Mouse (Mus musculus): ENCODE data around the gene Ranbp9.

Gene Ranbp9

DNA sequence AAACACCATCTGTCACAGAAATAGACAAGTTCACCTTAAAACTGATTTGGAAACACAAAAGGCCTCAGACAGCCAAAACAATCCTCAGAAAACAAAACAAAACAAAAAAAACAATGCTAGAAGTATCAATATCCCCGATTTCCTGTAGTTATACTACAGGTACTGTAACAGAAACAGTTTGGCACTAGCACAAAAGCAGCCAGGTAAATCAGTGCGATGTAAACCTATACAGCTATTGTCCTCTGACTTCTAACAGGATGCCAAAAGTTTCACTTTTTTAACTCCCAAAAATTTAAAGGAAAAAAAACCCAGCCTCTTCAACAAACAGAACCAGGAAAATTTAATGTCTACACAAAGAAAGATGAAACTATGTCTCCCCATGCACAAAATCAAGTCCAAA lies 28.9 kb downstream of the Ranbp9 start:
- DNase-seq (ENCODE audit: low spot score) = no peak

DNA sequence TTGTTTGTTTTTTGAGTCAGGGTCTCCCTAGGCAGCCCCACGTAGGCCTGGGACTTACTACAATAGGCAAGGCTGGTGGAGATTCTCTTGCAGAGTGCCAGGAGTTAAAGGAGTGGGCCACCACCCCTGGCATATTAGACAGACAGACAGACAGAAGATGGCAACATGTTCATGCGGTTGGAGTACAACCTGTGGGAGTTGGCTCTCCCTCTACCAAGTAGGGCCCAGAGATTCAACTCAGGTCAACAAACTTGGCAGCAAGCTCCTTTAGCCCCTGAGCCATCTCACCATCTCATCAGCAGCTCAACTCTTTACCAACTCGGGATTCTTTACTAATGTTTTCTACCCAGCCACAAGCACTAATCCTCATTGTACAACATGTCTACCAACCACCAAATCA lies 30.4 kb downstream of the Ranbp9 start:
- DNase-seq (ENCODE audit: low spot score) = no peak

DNA sequence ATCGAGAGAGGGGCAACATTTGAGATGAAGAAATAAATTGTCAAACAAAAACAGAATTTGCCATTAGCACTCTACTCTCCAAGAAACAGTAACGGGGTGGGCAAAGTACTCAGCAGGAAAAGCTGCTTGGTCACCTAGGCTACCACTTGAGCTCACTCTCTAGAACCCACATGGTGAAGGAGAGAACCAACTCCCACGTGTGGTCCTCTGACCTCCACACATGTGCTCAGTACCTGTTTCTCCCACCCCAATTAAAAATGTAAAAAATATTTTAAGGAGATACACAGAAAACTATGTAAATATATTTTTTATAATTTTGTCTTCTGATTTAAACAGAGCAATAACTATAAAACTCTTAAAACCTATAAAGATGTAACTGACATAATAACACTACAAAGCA lies 33.4 kb downstream of the Ranbp9 start:
- no peak for DNase-seq (ENCODE audit: low spot score)

DNA sequence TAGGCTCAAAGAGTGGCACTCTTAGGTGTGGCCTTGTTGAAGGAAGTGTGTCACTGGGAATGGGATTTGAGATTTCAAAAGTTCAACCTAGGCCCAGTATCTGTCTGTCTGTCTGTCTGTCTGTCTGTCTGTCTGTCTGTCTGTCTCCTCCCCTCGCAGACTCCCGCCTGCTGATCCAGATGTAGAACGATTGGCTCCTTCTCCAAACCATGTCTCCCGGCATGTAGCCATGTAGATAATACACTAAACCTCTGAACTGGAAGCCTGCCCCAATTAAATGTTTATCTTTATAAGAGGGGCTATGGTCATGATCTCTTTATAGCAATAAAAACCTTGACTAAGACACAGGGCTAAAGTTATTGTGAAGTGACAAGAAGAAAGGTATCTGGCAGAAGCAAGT lies 35.3 kb downstream of the Ranbp9 start:
- DNase-seq (ENCODE audit: low spot score) = no peak

DNA sequence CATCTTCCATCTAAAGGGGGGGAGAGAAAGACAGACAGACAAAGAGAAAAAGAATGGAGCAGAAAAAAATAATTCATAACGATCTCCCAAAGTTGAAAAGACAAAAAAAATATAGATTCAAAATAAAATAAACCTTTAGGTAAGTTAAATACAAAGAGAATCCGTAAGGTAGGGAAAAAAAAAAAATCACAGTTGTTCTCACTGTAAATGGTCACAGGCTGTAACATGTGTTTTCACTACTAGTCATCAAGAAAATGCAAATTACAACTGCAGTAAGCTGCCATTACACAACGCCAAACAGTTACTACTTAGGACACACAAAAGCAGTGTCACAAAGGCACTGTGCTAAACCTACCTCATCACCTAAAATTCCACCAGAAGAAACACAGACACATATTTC lies 36.4 kb downstream of the Ranbp9 start:
- no peak for DNase-seq (ENCODE audit: low spot score)

DNA sequence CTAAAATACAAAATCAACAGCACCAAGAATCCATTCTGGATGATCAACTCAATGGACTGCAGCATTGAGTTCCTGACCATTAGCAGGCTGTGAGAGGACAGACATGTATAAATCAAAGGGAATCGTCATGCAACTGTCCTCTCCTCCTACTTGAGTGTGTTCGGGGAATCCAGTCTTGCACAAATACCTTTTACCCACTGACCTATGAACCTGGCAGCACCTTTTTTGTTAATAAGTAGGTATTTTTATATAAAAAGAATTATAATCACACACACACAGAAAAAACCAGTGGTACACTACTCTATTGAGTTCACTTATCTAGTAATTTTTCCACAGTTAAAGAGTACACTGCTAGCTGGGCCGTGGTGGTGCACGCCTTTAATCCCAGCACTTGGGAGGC lies 37.4 kb downstream of the Ranbp9 start:
- DNase-seq (ENCODE audit: low spot score) = no peak

DNA sequence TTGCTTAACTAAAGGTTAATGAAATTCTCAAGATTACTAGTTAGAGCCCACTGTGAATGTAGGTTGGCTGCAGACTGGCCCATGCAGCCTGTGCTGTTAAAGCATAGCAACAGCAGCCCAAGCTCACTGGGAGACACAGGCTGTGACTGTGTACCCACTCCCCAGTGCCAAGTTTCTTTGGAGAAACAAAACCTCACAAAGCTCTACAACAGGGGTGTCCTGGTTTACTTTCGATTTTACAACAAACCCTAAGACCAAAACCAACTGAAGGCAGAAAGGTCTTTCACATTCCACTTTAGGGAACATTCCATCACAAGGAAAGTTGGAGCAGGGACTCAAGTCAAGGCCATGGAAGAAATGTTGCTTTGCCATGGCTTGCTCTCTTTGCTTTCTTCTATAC lies 38.5 kb downstream of the Ranbp9 start:
- no peak for DNase-seq (ENCODE audit: low spot score)

DNA sequence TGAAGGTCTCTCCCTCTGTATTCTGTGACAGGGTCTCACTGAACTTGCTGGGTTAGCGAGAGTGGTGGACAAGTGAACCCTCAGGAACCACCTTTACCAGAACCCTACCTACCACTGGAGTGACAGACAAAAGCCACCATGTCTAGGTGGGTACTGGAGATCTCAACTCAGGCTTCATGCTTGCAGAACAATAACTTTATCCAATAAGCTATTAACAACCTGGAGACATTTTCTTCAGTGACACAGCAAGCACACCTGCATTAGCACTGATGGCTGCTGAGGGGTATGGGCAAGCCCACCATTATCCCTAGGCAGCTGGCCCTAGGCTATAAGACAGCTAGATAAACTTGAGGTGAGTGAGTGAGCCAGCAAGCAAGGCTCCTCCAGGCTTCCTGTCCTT lies 40.7 kb downstream of the Ranbp9 start:
- no peak for DNase-seq (ENCODE audit: low spot score)

DNA sequence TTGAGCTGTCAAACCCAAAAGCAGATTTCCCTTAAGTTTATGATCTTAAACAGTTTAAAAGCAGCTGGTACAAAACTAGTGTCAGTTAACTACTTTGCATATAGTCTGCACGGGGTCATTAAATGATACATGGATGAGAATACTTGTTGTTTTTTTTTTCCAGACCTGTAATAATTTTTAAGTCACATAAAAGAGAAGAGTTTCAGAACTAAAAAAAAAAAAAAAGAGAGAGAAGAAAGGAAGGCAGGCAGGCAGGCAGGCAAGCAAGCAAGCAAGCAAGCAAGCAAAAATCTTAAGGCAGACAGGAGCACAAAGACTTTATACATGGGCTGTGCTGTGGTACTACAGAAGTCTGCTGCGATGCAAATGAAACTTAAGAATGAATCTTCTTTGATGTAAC lies 47.7 kb downstream of the Ranbp9 start:
- no peak for DNase-seq (ENCODE audit: low spot score)

DNA sequence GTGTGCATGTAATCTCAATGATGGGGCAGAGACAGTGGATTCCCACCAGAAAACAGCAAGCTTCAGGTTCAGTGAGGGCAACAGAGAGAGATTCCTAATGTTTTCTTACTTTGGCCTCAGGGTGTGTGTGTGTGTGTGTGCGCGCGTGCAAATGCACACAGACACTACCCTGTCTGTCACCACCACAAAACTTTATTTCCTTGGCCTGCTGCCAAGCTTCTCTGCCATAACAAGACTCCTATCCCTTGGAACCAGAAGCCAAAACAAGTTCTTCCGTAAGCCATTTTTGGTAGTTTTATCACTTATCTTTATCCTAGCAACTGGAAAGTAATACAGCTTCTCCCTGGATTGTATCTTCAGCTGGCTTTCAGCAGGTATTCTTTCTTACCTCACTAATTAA lies 52.6 kb downstream of the Ranbp9 start:
- no peak for DNase-seq (ENCODE audit: low spot score)

DNA sequence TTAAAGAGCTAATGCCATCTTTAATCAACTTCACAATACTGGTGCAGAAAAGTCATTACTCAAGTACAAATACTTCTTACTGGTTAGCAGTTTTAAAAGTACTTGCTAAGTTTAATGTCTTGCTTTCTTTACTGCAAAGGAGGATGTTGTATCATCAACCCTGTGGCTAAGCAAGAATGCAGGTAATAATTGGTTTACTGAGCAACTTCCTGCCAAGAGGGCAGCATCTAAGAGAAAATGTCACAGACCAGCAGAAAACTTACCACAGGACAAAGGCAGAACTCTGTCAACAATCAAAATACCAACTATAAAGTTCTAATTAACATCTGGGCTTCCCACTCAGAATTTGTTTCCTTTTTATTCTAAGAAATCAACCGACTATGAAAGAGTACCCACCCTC lies 65.8 kb downstream of the Ranbp9 start:
- DNase-seq (ENCODE audit: low spot score) = no peak

DNA sequence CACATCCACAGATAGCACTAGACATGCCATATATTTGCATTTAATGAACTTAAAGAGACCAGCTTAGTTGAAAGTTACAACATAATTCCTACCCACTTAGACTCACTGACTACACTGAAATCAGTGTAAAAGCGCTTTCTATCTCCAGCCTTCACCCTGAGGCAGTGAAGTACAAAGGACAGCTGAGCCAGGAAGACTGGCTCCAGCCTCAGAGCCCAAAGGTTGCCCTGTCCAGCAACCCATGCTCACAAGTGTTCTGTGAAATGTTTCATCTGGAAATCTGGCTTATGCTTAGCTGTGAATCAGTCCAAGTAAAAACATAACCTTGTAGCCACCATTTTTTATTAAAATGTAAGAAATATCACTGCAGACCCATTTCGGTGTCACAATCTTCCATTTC lies 67.5 kb downstream of the Ranbp9 start:
- DNase-seq (ENCODE audit: low spot score) = no peak

DNA sequence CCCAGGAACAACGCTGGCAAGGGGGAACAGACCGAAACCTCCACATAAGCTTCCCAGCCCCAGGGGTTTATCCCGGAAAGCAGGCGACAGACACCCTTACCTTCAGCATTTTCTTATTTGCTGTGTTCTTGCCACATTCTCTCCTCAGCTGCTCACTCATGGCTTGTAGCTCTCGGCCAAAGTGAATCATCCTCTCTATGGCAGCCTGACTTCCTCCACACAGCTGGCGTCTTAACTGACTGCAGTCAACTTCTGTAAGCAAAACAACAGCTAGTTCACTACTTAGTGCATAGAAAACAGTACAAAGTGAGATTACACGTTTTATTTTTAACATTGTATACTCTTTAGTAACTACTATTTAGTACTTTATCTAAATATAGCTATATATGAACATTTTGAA lies 68.8 kb downstream of the Ranbp9 start:
- no peak for DNase-seq (ENCODE audit: low spot score)

DNA sequence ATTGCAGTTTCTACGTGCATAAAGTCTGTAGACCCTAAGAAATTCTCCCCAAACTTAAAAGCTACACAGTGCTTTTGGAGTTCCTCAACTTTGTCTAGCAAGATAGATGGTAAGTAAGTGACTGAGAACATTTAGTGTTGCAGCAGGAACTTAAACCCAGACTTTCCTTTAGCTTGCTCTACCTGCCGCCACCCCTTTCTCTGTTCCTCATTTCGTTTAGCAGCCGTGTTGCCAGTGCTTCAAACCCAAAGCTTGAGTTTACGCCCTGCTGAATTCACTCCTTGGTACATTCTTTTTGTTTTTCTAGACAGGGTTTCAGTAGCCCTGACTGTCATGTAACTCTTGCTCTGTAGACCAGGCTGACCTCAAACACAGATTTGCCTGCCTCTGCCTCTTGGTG lies 81.5 kb downstream of the Ranbp9 start:
- no peak for DNase-seq (ENCODE audit: low spot score)

DNA sequence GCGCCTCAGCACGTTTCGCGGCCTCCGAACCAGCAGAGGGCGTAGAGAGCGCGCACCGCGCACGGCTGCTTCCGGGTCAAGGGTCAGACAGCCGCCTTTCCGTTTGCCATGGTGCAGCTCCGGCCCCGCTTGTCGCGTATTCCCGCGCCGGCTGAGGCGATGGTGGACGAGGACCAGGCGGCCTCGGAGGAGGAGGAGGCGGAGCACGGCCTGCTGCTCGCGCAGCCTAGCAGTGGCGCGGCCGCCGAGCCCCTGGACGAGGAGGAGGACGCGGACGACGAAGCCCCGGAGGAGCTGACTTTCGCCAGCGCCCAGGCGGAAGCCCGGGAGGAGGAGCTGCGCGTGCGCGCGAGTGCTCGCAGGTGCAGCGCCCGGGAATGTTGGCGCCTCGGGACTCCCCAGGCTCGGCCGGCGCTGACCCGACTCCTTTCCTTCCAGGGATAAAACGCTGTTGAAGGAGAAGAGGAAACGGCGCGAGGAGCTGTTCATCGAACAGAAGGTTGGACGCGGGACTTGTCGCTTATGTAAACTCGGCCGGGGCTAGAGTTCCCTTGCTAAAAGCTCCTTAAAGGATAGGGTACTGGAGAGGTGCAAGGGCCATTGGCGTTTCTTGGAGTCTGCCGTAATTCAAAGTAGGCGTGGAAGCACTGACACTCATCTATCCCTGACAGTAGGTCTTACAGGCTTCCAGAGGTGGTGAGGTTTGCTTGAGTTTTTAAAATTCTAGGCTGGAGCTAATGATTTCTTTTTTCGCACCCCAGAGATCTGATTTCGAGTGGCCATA lies 82.6 kb downstream of the Ranbp9 start, which contains the start of gene Nol7:
Gene Nol7 (plus strand): TSS at position 94 of the 784 bp plus-strand sequence.
- peak; percentile 95 for DNase-seq (ENCODE audit: low spot score)

DNA sequence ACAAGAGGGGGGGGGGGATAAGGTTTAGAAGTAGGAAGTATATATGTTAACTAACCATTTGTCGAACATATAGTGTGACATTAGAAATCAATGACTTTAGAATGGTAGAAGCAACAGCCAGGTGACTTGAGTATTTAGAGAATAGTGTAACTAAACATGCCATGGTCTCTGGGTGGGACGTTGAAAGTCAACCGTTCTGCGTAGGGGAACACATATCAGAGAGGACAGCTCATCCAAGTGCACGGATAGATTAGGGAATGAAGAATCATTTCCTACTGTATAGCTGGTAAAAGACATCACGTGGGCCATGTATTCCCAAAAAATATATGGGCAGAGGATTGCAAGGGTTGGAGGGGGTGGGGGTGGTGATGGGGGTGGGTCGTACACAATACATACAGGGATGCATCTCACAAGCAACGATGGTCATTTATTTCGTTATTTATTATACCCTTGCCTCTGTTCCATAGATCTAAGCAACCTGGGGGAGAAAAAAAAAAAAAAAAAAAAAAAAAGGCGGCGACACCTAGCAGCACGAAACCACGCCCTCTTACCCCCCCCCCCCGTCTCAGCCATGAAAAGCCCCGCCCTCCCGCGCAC lies 83.3 kb downstream of the Ranbp9 start:
- DNase-seq (ENCODE audit: low spot score) = no peak

DNA sequence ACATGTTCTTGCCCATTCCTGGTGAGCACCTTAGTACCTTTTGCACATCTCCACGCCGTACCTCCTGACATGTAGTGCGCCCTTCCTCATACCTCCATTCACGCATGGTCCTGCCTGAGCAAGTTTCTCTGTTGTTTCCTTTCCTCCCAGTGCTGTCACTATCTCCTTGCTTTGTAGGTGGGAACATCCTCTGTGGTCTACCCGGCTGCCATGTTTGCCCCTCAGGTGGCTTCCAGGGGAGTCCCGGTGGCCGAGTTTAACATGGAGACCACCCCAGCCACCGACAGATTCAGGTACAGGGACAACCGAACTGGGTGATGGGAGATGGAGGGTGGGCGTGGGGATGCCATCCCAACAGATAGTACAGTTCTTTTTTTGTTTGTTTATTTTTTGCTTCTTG lies 95.8 kb downstream of the Ranbp9 start:
- DNase-seq (ENCODE audit: low spot score) = no peak

DNA sequence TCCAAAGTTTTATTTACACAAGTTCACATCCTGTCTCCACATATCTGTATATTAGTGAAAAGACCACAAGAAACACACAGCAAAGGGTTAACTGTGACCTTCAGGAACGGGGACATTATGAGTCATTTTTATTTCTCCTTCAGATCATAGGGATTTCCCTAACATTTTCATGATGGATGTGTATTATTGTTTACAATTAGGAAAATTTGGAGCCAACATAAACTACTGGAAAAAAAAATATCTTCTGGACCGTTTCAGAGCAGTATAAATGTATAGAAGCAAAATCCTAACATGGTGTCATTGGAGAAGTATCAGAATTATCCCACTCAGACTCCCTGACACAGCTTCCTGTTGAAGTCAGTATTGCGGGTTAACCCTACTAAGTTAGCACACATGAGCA lies 101.1 kb downstream of the Ranbp9 start:
- DNase-seq (ENCODE audit: low spot score) = no peak

DNA sequence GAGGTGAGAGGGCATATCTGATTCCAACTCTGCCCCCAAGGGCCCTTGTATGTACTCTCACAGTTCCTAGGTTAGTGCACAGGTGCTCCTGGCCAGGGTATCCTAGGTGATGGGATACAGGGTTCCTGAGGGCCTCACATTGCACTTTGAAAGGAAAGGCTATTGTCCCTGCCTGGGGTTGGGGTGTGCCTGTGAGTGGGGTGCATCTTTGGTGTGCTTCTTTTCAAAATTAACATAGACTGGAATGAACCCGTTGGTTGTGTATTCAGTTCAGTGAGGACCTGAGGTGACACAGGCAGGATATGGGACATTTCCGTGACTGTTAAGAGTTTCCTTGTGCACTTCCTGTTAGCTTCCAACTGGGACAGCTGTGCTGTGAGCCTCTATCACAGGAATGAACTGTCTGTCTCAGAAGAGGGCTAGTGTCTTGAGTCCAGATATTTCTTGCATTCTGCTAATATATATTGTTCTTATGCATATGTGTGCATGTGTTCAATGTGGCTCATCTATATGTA lies 106.1 kb downstream of the Ranbp9 start:
- DNase-seq (ENCODE audit: low spot score) = no peak

DNA sequence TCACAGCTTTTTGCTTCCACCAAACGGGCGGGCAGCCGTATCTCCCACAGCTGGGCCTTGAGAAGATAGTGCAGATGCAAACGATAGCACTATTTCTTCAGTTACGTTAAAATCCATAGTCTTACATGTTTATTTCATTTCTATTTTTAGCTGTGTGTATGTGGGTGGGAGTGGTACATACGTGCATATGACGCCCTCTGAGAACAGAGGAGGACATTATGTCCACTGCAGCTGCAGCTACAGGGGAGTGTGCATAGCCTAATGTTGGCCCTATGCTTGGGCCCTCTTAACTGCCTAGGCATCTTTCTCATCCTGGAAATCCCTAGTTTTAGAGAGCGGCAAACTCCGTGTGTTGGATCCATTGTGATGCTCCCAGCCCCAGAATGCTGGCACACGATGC lies 106.9 kb downstream of the Ranbp9 start:
- DNase-seq (ENCODE audit: low spot score) = no peak

DNA sequence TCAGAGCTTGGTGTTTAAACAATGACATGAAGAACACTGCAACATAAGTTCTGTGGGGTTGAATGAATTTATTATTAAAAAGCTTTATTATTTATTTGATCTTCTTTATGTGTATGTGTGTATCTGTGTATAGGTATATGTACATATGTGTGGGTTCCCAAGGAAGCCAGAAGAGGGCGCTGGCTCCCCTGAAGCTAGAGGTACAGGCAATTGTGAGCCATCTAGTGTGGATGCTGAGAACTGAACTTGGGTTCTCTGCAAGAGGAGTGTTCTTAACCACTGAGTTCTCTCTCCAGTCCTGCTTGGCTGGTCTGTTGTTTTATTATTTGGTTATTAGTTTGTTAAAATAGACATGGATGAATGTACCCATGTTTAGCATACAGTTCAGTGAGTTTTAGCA lies 108.2 kb downstream of the Ranbp9 start:
- DNase-seq (ENCODE audit: low spot score) = no peak

DNA sequence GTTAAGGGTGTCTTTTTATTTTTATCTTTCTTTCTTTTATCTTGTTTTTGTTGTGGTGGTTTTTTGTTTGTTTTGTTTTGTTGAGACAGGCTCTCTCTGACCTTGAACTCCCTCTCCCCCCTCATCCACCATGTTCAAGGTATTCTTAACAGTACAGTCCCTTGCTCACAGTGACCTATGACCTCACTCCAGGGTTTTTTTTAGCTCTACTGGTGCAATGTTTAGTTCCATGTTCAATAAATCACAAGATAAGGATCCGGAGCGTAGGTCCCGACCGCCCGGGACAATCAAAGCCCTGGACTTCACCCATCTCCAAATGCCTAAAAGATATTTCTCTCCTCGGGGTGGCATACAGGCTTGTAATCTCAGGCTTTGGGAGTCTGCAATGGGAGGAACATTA lies 111.0 kb downstream of the Ranbp9 start:
- no peak for DNase-seq (ENCODE audit: low spot score)

DNA sequence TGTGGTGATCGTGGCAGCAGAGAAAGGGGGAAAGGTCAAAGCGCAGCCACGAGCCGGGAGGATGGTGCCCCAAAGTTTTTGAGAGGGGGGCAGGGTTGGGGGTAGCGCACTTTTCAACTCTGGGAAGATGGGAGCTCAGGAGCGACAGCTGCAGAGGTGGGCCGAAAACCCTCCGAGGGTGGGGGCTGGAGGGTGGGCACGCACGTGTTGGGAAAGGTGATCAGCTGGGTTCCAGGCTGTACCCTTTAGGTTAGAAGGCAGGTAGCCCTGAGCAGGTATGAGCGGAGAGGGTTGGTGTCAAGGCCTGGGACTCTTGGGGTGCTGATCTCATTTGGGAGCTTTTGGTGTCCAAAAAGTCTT lies 115.3 kb downstream of the Ranbp9 start:
- no peak for DNase-seq (ENCODE audit: low spot score)
